Mouse (Mus musculus) C3H10T1/2 (cell line): ENCODE results near the gene Nlgn1. TPM values are rescaled to one million over a fixed set of nuclear protein-coding genes. Genes with fewer than 3 reads are reported as not detected.

ENCODE experiments used
- polyA plus RNA-seq, 2 experiments: library from polyadenylated mRNA; unstranded; fragments of >200 nt; fragmentation: generic; extraction: Trizol; gene quantifications; one replicate each; pipeline ENCODE4 v1.2.1; 2012; ENCODE audit warnings: missing spikeins in 2 of 2

The Nlgn1 gene
- not detected for polyA plus RNA-seq

DNA sequence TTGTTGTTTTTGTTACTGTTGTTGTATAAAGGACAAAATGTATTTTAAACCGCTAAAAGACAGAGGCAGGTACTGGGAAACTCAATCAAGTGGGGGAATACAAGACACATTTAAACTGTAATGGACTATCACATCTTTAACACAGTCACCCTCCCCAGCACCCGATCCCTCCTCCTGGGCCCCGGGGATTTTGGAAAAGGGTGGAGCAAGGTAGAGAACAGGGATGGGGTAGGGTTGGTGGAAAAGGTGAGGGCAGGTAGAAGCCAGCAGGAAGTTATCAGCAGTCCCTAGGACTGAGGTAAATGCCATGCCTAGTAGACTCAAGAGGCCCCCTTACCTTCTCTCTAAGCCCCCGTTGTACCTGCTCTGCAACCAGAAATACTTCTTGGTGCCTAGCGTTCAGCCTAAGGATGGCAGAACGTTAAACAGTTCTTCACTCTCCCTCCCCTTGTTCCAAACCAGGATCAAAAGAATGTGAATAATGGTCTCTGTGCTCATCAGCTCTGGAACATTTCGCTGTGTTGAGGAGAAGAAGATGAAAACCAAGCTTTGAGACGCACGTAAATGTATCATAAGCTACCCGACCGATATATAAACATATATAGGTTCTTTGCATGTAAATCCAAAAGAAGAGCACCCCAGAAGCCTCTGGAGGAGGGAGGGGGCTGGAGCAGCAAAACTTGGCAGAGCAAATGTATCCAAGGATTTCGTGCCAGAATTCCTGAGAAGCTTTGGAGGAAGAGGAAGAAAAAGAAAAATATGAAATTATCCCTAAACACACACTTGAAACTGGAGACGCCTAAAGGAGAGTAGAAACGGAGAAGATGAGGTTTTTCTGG, at the start of gene Nlgn1:
Gene Nlgn1 (minus strand): TSS at position 61 of the 839 bp plus-strand sequence.

